Mouse (Mus musculus): ENCODE measurements at regions not wholly inside any gene's neighbourhood (a gene's known extent, or its start where the extent isn't known, plus 50 kb on each side); places are given as distances from the start of the nearest gene placed in this dataset.
A peak's percentile ranks its signal among the peaks of the same experiment; 100 is the strongest.

DNA sequence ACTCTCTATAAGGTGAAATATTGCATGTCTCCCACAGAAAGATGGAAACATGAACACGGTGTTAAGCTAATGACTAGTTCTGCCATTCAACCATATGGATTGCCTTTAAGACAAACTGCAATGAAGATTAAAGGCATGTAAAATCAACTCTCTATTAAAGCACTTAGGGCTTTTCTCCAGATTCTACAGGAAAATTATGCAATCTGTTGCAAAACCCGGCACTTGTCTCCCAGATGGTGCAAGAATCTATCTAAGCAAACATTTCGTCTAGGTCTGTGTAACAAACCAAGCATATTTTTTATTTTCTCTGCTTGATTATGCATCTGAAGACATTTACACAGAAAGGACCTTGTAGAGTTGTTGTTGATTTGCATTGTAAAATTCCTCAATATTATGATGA is 1682.9 kb downstream of the Cdh8 start:
- DNase-seq (ENCODE audit: extremely low spot score in 1 of 2, low spot score in 1 of 2) = peak in 1 of 2 experiments; percentile 6

DNA sequence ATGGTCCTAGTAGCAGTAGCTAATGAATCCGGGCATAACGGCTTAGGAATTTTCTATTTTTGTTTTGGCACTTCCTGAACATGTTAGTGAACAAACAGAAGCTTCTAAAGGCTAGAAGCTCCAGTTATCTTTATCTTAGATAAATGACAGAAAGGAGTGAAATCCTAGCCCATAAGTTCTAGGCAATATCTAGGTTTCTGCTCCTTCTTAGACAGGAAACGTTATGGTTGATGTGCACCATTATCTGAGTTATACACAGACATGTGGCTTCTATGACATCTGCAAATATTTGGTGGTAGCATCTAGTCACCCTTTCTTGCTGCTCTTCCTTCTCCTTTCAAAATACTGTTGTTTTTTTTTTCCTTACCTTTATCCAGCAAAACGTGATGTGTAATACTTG is 1693.6 kb downstream of the Cdh8 start:
- no peak for DNase-seq (ENCODE audit: extremely low spot score in 1 of 2, low spot score in 1 of 2)

DNA sequence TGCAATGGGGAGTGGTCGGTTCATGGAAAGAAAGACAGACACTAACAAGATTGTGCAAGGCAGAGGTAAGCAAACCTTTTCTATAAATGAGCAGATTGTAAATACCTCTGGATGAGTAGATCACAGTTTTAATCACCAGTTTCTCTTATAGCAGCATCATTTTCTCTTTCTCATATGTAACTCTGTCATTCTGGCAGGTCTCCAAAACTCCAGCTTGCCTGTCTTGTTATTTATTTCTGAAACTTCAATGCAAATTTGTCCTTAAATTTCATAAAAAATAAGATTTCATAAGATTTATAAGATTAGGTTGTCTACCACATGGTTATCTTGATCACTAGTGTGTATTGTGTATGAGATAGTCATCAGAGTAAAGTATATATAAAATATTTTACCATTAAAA is 1714.6 kb downstream of the Cdh8 start:
- no peak for DNase-seq (ENCODE audit: extremely low spot score in 1 of 2, low spot score in 1 of 2)

DNA sequence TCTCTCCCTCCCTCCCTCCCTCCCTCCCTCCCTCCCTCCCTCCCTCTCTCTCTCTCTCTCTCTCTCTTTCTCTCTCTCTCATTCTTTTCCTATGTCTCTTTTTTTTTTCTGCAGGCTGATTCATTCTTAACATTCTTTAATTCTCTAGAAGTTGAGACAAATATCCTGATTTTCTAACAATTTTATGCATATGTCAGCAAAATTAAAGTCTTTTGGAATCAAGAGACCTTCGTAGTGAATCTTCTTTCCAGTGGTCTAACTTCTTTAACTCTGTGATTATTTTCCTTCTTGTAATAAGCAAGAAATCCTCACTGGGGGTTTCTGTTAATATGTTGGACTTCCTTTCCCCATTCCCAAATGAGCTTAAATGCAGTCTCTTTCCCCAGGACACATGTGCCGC is 1751.9 kb downstream of the Cdh8 start:
- no peak for DNase-seq (ENCODE audit: extremely low spot score in 1 of 2, low spot score in 1 of 2)

DNA sequence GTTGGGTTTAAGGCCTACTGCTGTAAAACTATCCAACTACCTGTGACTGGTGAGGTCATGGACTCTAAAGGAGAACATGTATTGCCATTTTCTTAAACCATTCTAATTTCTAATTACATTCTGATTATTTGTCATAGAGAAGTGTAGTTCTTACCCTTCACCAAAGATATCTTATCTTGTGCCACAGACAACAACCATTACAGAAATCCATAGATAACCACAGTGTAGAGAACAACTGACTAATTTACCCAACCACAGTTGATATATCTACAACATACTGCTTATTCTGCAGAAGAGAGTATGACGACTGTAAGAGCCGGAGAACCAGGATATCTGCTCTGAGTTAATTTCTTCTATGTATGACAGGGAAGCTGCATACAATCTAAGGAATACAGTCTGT is 1754.1 kb downstream of the Cdh8 start:
- DNase-seq (ENCODE audit: extremely low spot score in 1 of 2, low spot score in 1 of 2) = no peak

DNA sequence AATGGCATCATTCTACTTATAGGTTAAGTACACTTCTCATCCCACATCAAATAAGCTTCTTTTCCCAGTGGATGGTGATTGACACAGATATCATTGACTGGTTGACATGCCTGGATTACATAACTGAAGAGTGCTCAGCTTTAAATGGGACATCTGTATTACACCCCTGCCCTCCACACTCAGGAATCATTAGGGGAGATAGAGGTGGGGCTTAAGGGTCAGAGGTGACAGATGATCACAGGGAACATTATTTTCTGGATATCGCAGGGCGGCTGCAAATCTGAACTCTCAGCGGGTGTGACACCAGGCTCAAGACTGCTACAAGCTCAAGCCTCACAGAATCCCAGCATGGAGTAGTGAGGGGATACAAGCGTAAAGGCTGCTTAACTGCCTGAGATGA is 1763.5 kb upstream of the Got2 start:
- DNase-seq (ENCODE audit: extremely low spot score in 1 of 2, low spot score in 1 of 2) = no peak

DNA sequence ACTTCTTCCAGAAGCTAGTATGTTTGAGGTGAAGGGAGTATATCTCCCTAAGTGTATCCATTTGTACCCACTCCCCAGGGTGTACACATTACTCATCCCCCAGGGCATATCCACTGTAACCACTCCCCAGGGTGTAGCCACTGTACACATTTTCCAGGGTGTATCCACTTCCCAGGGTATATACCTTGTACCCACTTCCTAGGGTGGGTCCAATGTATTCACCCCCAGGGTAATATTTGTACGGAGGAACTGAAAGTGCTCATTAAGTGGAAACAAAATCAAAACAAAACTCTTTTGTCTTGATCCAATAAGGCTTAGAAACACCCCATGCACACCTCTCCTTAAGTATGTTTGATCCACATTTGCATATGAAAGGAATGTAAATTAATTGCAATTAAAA is 1744.6 kb upstream of the Got2 start:
- no peak for DNase-seq (ENCODE audit: extremely low spot score in 1 of 2, low spot score in 1 of 2)
